Mouse (Mus musculus) kidney, postnatal 25 days (tissue): Measurements from ENCODE around the gene Neurl1a.
A peak's percentile ranks its signal among the peaks of the same experiment; 100 is the strongest.

ENCODE experiments used
- DNase-seq, 2 experiments: peaks; one replicate each; pipeline ENCODE4 v3.0.0; 2021; ENCODE audit warnings: mixed read lengths in 2 of 2

The Neurl1a gene

DNA sequence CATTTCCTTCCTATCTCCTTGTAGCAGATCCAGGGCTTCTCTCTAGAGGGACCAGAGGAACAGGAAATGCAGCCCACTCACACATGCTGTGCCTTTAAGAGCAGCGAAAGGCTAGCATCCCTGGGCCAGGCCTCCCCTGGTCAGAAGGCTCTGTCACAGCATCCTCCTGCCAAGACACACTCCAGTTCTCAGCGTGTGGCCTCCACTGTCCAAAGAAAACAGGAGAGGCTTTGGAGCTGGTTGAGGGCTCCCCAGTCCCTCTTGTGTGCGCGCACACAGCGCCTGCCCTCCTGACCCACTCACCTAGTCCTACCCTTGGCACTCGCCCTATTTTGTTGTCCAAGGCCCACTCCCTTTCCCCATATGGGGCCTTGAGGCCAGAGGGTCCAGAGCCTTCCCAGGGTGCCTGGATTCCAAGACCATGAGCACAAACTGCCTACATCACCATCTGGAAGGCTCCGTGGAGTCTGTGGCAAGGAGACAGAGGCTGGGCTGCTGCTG, 113.9 kb downstream of the Neurl1a start:
- DNase-seq, result peak; percentile 36 to 75

DNA sequence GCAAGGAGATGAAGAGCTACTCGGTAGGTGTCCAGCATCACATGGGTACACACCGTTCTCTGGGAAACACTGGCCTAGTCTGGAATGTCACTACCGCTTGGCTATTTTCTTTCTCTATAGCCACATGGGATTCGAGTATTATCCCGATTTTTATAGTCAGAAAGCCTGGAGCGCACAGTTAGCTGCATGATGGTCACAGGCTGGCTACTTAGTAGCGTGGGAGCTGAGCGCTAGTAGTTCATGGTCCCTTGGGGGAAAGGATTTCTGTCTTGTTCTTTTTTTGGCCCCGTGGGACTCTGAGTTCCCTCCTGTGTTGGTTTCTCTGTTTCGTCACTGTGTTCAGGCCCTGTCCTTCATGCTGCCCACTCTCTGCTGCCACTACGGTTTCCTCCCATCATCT, 119.5 kb downstream of the Neurl1a start:
- DNase-seq, result no peak

GRCm38 (mm10) chr19:47301303-47302190, 122.9 kb downstream of the Neurl1a start:
- no peak for DNase-seq

- DNase-seq, result peak; percentile 86 to 93
Observed at GRCm38 (mm10) chr19:47302191-47302852, 123.7 kb downstream of the Neurl1a start.

GRCm38 (mm10) chr19:47303128-47303527, 124.5 kb downstream of the Neurl1a start:
- DNase-seq, result peak; percentile 43 to 56

GRCm38 (mm10) chr19:47304170-47304745, 125.6 kb downstream of the Neurl1a start:
- no peak for DNase-seq

GRCm38 (mm10) chr19:47305401-47305800, 126.8 kb downstream of the Neurl1a start:
- peak in 1 of 2 experiments; percentile 29 for DNase-seq

- peak; percentile 50 to 68 for DNase-seq
Observed at GRCm38 (mm10) chr19:47306128-47306916, 127.7 kb downstream of the Neurl1a start.

- peak in 1 of 2 experiments; percentile 42 for DNase-seq
Observed at GRCm38 (mm10) chr19:47306917-47307315, 128.3 kb downstream of the Neurl1a start.
